Mouse (Mus musculus) liver, embryonic 14.5 days (tissue): Measurements from ENCODE around the gene Cotl1. TPM values are rescaled to one million over a fixed set of nuclear protein-coding genes. Genes with fewer than 3 reads are reported as not detected.

Source experiments
- ATAC-seq: fragments of 200-750 bp; cut with Nextera tagmentation; 2 replicates; pipeline ENCODE4 v1.8.0; 2017; ENCODE audit warnings: moderate number of reproducible peaks, mild to moderate bottlenecking, moderate library complexity; ENCODE audit not compliant: insufficient read depth
- DNase-seq, 3 experiments: peaks; one replicate each; pipeline ENCODE4 v3.0.0-alpha.2; 2012 to 2013; ENCODE audit warnings: low read depth in 3 of 3, low spot score in 3 of 3
- H3K27ac ChIP-seq: fragments of 300-500 bp; sonication (generic); 2 replicates; pipeline ENCODE4 v1.5.1; 2014; ENCODE audit warnings: moderate library complexity, mild to moderate bottlenecking, control low read depth, inconsistent platforms
- H3K27me3 ChIP-seq: fragments of 300-500 bp; sonication (generic); 2 replicates; pipeline ENCODE4 v1.6.1; 2014; ENCODE audit warnings: mild to moderate bottlenecking, low read length, moderate library complexity; ENCODE audit not compliant: control insufficient read depth, insufficient read depth
- H3K36me3 ChIP-seq: fragments of 300-500 bp; sonication (generic); replicated peaks from 2 replicates; pipeline ENCODE4 v1.6.1; 2014; ENCODE audit warnings: low read depth; ENCODE audit not compliant: control insufficient read depth, insufficient read depth
- H3K4me1 ChIP-seq, 2 experiments: fragments of 200-500 bp in 1 of 2; fragments of 300-500 bp in 1 of 2; sonication (generic) in 1 of 2; replicated peaks; 2 replicates each; pipeline ENCODE4 v1.6.1; 2012 to 2014; ENCODE audit warnings: antibody characterized with exemption in 1 of 2, inconsistent platforms in 1 of 2, low read length in 1 of 2; ENCODE audit not compliant: control insufficient read depth in 2 of 2, insufficient read depth in 2 of 2
- H3K4me2 ChIP-seq: fragments of 300-500 bp; sonication (generic); 2 replicates; pipeline ENCODE4 v1.6.1; 2014; ENCODE audit warnings: low read depth, mild to moderate bottlenecking, control low read depth, moderate library complexity
- H3K4me3 ChIP-seq, 2 experiments: fragments of 200-500 bp in 1 of 2; fragments of 300-500 bp in 1 of 2; sonication (generic) in 1 of 2; 2 replicates each; pipeline ENCODE4 v1.5.1; 2012 to 2014; ENCODE audit warnings: low read depth in 2 of 2, low read length in 2 of 2, mild to moderate bottlenecking in 2 of 2, control low read depth in 1 of 2, inconsistent platforms in 1 of 2, moderate library complexity in 1 of 2; ENCODE audit not compliant: insufficient read depth in 1 of 2
- H3K9ac ChIP-seq: fragments of 300-500 bp; sonication (generic); replicated peaks from 2 replicates; pipeline ENCODE4 v1.6.1; 2014; ENCODE audit warnings: mild to moderate bottlenecking, control low read depth, moderate library complexity
- H3K9me3 ChIP-seq: fragments of 300-500 bp; sonication (generic); 2 replicates; pipeline ENCODE4 v1.6.1; 2016; ENCODE audit warnings: low read length, mixed read lengths; ENCODE audit not compliant: control insufficient read depth
- CTCF ChIP-seq: IDR thresholded peaks from 2 replicates; pipeline ENCODE4 v1.5.1; 2016; ENCODE audit warnings: antibody characterized with exemption, low read depth, control low read depth
- EP300 ChIP-seq: IDR thresholded peaks from 2 replicates; pipeline ENCODE4 v1.6.1; 2016; ENCODE audit warnings: antibody characterized with exemption, low read depth
- WGBS: fragments of 180-500 bp; shearing (Covaris S2); extraction: QIAGEN DNeasy Blood & Tissue Kit; methylation state at CpG from one replicate; pipeline ENCODE4 v1.1.7; 2014; ENCODE audit not compliant: insufficient replicate concordance; 5-methylcytosine and 5-hydroxymethylcytosine counted together
- polyA plus RNA-seq, 2 experiments: library from polyadenylated mRNA; depleted of rRNA in 1 of 2; stranded (reverse) in 1 of 2; unstranded in 1 of 2; fragments of >200 nt; fragmentation: Nextera tagmentation in 1 of 2; extraction: Ambion mirVana in 1 of 2; gene quantifications; 2 replicates each; pipeline versions ENCODE4 v1.2.1 to v1.2.3; 2012 to 2014

The Cotl1 gene
- polyA plus RNA-seq, 2 experiments, result 59.6 to 77.7 TPM

DNA sequence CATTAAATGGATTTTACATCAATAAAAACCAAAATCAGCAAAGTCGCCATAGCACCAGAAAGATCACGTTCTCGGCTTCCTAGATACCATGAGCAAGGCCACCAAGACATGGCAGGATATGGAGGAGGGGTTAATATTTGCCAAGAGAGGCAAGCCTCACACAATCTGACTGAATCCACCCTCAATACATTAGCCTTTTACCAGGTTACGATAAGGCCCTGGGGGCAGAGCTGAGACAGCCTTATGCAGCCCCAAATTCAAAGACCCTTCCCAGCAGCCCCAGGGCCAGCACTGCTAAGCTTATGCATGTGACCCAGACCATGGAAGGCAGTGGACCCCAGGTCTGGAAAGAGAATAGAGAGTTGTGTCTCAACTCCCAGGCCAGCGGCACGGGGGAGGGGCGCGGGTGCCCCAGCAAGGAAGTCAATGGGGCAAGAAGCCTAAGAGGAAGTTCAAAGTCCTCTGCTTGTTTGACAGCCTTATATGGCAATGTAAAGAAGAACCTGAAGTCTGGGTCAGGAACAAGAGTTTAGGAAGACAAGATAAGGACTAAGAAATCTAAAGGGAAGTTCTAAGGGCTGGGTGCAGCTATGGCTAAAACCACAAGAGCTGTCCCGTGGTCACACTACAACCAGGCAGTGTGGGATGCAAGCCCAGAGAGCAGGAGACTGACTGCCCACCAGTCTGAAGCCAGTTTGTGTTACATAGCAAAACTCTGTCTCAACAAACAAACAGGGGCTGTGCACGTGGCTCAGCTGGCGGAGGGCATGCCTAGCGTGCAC, 27.5 kb downstream of the Cotl1 start:
- Histone ChIP-seq H3K4me2 (no peak overlapping the region; the same call in 1 of the 2 replicates), H3K9me3 (no peaks in the 10 kb centered on the region), H3K27ac (no peak overlapping the region), H3K27me3 (no peaks in the 10 kb centered on the region), H3K4me3 (no peak overlapping the region), H3K4me1 (peaks cover 2 to 21% of the 10 kb centered on the region in 2 experiments), H3K9ac (no peak overlapping the region), H3K36me3 (no peaks in the 10 kb centered on the region)
- peak; percentile 53 for ATAC-seq
- 15% methylated on average over 12 of the region's 12 CpGs for WGBS
- no peak for DNase-seq
- TF ChIP-seq EP300, result no peak
- no peak for TF ChIP-seq CTCF

- no peak for ATAC-seq
- Histone ChIP-seq H3K4me1 (peaks cover 2 to 22% of the 10 kb centered on the region in 2 experiments), H3K4me2 (no peak overlapping the region), H3K9me3 (no peaks in the 10 kb centered on the region), H3K27me3 (no peaks in the 10 kb centered on the region), H3K4me3 (no peak overlapping the region), H3K9ac (no peak overlapping the region), H3K27ac (no peak overlapping the region), H3K36me3 (no peaks in the 10 kb centered on the region)
- no peak for DNase-seq
- 30% methylated on average over 6 of the region's 6 CpGs for WGBS
- TF ChIP-seq CTCF (peak; percentile 50), EP300 (no peak)
Measured at GRCm38 (mm10) chr8:119811925-119812324, 28.4 kb downstream of the Cotl1 start.

DNA sequence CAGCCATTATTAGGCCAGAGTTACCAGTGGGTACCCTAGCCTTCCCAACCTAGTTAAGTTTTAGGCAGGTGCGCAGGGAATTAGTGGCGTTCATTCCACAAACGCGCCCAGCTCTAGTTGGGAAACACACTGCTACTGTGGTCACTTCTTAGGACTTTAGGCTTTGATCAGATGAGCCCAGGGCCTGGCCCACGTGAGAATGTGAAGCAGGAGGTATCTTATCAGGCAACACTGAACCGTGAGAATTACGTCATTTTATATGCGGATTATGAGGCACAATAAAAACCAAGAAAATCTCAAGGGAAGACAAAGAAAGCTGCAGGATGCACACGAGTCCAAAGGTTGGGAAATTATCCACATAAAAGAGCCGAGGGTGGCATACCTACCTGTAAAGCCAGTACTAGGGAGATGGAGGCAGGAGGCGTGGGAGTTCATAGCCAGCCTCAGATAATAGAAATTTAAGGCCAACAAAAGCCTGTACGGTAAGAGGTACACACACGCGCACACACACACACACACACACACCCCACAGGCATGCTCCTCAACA, 29.3 kb downstream of the Cotl1 start:
- Histone ChIP-seq H3K36me3 (no peaks in the 10 kb centered on the region), H3K27me3 (no peaks in the 10 kb centered on the region), H3K9me3 (no peaks in the 10 kb centered on the region), H3K4me3 (no peak overlapping the region), H3K4me1 (peaks cover 2 to 22% of the 10 kb centered on the region in 2 experiments), H3K27ac (no peak overlapping the region), H3K9ac (no peak overlapping the region), H3K4me2 (no peak overlapping the region)
- TF ChIP-seq EP300 (no peak), CTCF (no peak)
- ATAC-seq (no peak), DNase-seq (no peak)
- WGBS, result 67% methylated on average over 14 of the region's 14 CpGs

- H3K4me1 ChIP-seq, result peaks cover 2 to 22% of the 10 kb centered on the region in 2 experiments
- WGBS, result 81% methylated on average over 23 of the region's 23 CpGs
- ATAC-seq (no peak), DNase-seq (no peak)
- no peak overlapping the region for H3K4me3 ChIP-seq
- no peak overlapping the region for H3K27ac ChIP-seq
- no peaks in the 10 kb centered on the region for H3K36me3 ChIP-seq
- H3K4me2 ChIP-seq, result no peak overlapping the region
- no peaks in the 10 kb centered on the region for H3K27me3 ChIP-seq
- H3K9me3 ChIP-seq, result no peaks in the 10 kb centered on the region
- TF ChIP-seq EP300, result no peak
- TF ChIP-seq CTCF, result no peak
- no peak overlapping the region for H3K9ac ChIP-seq
Measured at GRCm38 (mm10) chr8:119810127-119810868, 30.0 kb downstream of the Cotl1 start.

GRCm38 (mm10) chr8:119809620-119810019, 30.7 kb downstream of the Cotl1 start:
- Histone ChIP-seq H3K9ac (no peak overlapping the region), H3K4me2 (no peak overlapping the region), H3K27ac (no peak overlapping the region), H3K4me1 (peaks cover 2 to 22% of the 10 kb centered on the region in 2 experiments), H3K4me3 (no peak overlapping the region), H3K27me3 (no peaks in the 10 kb centered on the region), H3K9me3 (no peaks in the 10 kb centered on the region), H3K36me3 (no peaks in the 10 kb centered on the region)
- WGBS, result 90% methylated on average over 9 of the region's 9 CpGs
- DNase-seq, result no peak
- ATAC-seq, result no peak
- TF ChIP-seq EP300 (no peak), CTCF (no peak)
